Mouse (Mus musculus): ENCODE data around the gene Mnt. TPM values are rescaled to one million over a fixed set of nuclear protein-coding genes. Genes with fewer than 3 reads are reported as not detected.

The Mnt gene
- polyA plus RNA-seq, 1 experiment = 166 TPM

DNA sequence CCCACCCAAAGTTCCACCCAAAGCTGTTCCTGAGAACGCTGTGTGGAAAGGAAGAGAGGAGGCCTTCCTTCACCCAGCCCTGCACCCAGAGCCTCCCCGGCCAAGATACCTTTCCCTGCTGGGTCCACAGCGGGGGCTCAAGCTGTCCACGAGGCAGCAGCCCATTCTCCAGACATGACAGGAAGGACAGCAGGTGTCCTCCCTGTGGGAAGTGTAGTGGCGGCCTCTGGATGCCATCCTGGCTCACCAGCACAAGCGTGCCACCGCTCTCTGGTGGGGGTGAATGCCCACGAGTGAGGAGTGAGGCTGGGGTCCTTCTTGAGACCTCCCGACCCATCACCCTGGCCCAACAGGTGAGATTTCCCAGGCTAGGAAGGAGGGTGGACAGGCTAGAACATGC lies 34.5 kb downstream of the Mnt start:
- no peak for TF ChIP-seq GATA1 (IDR thresholded peaks at IDR 0.05; ENCODE audit: low read length)

DNA sequence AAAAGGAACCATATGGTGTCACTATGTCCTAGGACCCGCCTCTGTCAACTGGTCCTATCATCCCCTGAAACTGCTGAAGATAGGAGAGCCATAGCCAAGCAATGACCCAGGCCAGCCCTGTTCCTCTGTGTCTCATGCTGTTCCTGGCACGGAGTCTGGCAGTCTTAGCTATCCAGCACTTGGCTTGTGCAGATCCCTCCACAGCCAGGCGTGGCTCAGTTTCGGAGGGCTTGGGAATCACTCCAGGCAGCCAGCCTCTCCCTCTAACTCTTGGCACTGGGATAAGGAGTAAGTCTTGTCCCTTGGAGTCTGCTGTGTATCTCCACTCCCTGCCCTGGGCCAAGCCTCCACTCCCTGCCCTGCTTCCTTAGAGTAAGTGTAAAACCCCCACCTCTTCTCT lies 35.9 kb downstream of the Mnt start:
- no peak for TF ChIP-seq GATA1 (IDR thresholded peaks at IDR 0.05; ENCODE audit: low read length)

DNA sequence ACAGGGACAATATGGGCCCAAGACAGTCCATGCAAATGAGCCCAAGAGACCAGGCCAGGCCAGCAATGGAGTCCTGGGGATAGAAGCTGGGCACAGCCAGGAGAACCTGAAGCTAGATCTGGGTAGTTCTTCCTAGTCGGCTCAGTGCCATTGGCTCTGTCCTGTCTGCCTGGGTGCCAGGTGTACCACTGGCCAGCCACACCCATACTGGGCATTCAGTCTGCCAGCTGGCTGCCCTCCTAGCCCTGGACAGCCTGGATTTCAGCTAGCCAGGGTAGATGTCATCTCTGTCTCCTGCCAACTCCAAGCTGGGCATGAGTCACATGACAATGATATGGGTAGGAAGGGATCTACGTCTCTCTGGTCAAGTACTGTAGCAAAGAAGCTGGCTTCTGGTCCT lies 36.5 kb downstream of the Mnt start:
- TF ChIP-seq GATA1 (IDR thresholded peaks at IDR 0.05; ENCODE audit: low read length) = no peak

- no peak for TF ChIP-seq GATA1 (IDR thresholded peaks at IDR 0.05; ENCODE audit: low read length)
Observed at GRCm38 (mm10) chr11:74868046-74868760, 37.5 kb downstream of the Mnt start.

DNA sequence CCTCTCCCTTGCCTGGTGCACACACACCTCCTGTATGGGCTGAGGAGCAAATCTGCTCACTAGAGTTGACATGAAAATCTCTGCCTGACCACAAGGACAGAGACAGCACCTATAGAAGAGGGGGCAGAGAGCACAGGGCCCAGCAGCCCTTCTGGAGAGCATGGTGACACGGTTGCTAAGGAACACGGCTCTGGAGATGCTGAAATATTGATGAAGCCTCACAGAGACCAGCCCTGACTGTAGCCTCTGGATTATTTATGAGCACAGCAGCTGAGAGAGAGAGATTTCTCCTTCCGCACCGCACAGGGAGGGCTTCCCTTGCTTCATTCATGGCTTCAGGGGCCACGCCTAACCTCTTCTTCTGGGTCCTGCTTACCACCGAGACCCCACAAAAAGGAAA lies 38.9 kb downstream of the Mnt start:
- TF ChIP-seq GATA1 (IDR thresholded peaks at IDR 0.05; ENCODE audit: low read length) = no peak

DNA sequence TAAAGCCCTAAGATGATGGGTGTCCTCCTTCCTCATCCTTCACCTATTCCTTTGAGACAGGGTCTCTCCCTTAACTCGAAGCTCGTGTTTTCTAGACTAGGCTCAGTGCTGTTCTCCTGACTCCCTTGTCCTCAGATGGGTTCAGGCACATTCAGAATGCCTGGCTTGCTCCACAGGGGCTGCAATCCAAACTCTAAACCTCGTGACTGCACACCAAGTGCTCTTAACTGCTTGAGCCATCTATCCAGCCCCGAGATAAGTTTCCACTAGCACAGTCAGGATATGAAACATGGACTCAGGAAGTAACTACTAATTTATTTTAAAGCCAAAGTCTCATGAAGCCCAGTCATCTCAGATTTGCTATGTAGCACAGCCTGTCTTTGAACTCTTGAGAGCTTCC lies 39.8 kb downstream of the Mnt start:
- TF ChIP-seq GATA1 (IDR thresholded peaks at IDR 0.05; ENCODE audit: low read length) = no peak

DNA sequence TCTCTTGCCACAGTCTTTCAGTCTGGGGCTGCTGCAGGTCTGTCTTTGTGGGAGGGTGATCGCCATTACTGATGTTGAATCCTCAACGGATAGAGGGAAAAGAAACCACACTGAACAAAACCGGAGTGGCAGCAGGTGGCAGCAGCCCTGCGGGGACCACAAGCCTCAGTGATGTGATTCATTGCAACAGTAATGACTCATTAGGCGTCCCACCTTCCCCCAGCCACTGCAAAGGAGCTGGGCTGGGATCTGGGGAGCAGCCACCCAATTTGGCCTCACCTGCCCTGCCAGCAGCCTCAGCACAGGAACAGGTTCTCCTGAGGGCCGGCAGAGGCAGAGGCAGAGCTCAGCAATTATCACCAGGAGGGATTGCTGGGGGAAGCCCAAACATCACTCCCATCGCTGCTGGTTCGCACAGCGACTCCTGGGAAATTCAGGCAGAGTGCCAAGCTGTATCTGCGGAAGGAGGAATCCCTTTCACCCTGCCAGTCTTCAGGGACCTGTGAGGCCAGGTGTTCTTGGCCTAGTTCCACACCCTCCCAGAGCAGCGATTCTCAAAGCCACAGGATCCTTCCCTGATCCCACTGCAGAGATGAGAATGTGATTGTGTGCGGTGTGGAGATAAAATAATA lies 40.4 kb downstream of the Mnt start:
- no peak for TF ChIP-seq GATA1 (IDR thresholded peaks at IDR 0.05; ENCODE audit: low read length)

GRCm38 (mm10) chr11:74874630-74875029 lies 43.9 kb downstream of the Mnt start:
- no peak for TF ChIP-seq GATA1 (IDR thresholded peaks at IDR 0.05; ENCODE audit: low read length)

GRCm38 (mm10) chr11:74876801-74877200 lies 46.1 kb downstream of the Mnt start:
- TF ChIP-seq GATA1 (IDR thresholded peaks at IDR 0.05; ENCODE audit: low read length) = no peak

DNA sequence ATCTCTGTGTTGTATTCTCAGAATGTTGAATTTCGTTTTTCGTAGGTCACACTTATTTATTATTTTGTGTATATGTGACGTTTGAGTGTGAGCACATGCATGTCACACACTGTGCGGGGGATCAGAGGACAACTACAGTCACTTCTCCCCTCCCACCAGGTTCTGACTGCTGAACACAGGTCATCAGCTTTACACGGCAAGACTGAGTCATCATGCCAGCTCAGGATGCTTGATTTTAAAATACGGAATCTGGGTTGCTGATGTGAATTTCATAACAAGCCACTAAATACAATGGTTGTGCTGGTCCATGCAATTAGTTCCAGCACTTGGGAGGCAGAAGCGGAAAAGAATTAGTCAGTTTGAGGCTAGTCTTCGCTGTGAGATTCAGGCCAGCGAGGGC lies 50.3 kb downstream of the Mnt start:
- TF ChIP-seq GATA1 (IDR thresholded peaks at IDR 0.05; ENCODE audit: low read length) = no peak

- no peak for TF ChIP-seq GATA1 (IDR thresholded peaks at IDR 0.05; ENCODE audit: low read length)
Observed at GRCm38 (mm10) chr11:74881979-74882378, 51.3 kb downstream of the Mnt start.

DNA sequence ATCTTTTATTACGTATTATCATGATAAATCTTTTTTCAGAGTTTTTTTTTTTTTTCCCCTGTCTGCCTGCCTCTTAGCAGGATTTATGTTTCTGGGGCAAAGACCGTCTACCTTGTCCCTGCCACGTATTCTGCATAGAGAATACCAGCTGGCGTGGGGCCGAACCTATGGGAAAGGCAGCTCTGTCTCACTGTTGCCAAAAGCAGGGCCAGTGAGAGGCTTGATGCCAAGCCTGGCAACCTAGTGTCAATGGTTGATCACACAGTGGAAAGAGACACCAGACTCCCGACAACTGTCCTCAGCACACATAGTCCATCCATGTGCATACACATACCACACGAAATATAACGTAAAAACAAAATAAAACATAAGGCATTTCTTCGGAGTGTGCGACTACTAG lies 52.4 kb downstream of the Mnt start:
- no peak for TF ChIP-seq GATA1 (IDR thresholded peaks at IDR 0.05; ENCODE audit: low read length)

DNA sequence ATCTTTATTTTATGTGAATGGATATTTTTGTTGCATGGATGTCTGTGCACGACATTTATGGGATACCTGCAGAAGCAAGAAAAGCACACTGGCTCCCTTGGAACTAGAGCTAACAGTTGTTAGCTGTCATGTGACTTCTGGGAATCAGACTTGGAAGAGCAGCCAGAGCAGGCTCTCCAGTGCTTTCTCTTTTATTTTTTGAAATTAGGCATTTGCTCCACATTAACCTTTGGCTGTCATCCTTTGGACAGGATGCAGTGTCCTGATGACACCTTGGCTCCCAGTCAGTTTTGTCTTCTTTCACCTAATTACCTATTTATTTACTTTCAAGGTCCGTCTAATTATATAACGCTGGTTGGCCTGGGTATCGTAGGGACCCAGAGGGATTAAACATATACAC lies 63.9 kb downstream of the Mnt start:
- TF ChIP-seq GATA1 (IDR thresholded peaks at IDR 0.05; ENCODE audit: low read length) = no peak

Other genes with a start within 250 kb of the Mnt start
- gene Rap1gap2, start 220.0 kb upstream of the Mnt start, polyA plus RNA-seq (2012) = 4.6 and 4.7 TPM in 2 replicates
- not detected in 2 replicates for gene Ccdc92b, start 211.3 kb upstream of the Mnt start, polyA plus RNA-seq (2012)
- gene Cluh, start 181.4 kb upstream of the Mnt start, polyA plus RNA-seq (2012) = 77.2 and 82.6 TPM in 2 replicates
- 9.6 and 12.7 TPM in 2 replicates for gene Pafah1b1, start 106.2 kb upstream of the Mnt start, polyA plus RNA-seq (2012)
- 24.8 and 34.6 TPM in 2 replicates for gene Mettl16, start 60.1 kb upstream of the Mnt start, polyA plus RNA-seq (2012)
- gene Sgsm2, start 66.1 kb downstream of the Mnt start, polyA plus RNA-seq (2012) = 9.6 and 10.2 TPM in 2 replicates
- gene Tsr1, start 67.2 kb downstream of the Mnt start, polyA plus RNA-seq (2012) = 36.3 and 39.4 TPM in 2 replicates
- gene Smg6, start 94.9 kb downstream of the Mnt start, polyA plus RNA-seq (2012) = 36.8 and 60.6 TPM in 2 replicates
- 1.6 and 2.0 TPM in 2 replicates for gene Srr, start 95.0 kb downstream of the Mnt start, polyA plus RNA-seq (2012)